Mouse (Mus musculus): ENCODE results near the gene Spast. TPM values are rescaled to one million over a fixed set of nuclear protein-coding genes. Genes with fewer than 3 reads are reported as not detected.

Gene Spast
- polyA plus RNA-seq, 1 experiment from 2014 or later, result 58.9 TPM

DNA sequence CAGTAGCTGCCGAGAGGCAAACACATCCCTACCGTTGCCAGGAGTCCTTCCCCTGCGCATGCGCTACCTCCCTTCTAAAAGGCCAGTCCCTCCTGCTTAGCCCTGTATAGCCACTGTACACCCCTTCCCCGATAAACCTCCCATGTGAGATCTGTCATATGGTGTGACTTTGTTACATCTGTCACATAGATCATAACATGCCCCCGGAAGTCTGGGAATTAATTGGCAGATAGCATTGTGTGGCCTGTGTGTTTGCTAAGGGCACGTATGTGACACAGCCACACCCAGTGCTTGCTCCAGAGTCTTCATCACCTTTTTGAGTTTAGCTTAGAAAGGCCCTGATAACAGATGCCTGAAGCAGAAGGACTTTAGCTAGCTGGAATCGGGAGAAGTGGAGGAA, 91.3 kb downstream of the Spast start:
- ATAC-seq (ENCODE audit: low FRiP score, low TSS enrichment), result no peak

GRCm38 (mm10) chr17:74431481-74431880, 92.7 kb downstream of the Spast start:
- no peak for ATAC-seq (ENCODE audit: low FRiP score, low TSS enrichment)

More for the DNA sequence above, 91.3 kb downstream of the Spast start:
- Histone ChIP-seq H3K27ac (replicated peaks; ENCODE audit: low read depth, low read length) (no peak overlapping the region), H3K4me3 (replicated peaks; ENCODE audit: low read depth, low read length) (no peak overlapping the region), H3K9me3 (ENCODE audit: control insufficient read depth, low read length) (no peaks in the 10 kb centered on the region), H3K36me3 (ENCODE audit: control insufficient read depth, insufficient read depth, low read length) (peaks cover 14% of the 10 kb centered on the region), H3K4me1 (ENCODE audit: control insufficient read depth, insufficient read depth, low read length) (no peaks in the 10 kb centered on the region), H3K4me2 (ENCODE audit: low read length) (no peak overlapping the region), H3K27me3 (ENCODE audit: control insufficient read depth, insufficient read depth, low read length) (no peaks in the 10 kb centered on the region), H3K9ac (replicated peaks; ENCODE audit: low read length) (no peak overlapping the region)
- WGBS, result 89% methylated on average over 8 of the region's 8 CpGs
- no peak for DNase-seq

DNA sequence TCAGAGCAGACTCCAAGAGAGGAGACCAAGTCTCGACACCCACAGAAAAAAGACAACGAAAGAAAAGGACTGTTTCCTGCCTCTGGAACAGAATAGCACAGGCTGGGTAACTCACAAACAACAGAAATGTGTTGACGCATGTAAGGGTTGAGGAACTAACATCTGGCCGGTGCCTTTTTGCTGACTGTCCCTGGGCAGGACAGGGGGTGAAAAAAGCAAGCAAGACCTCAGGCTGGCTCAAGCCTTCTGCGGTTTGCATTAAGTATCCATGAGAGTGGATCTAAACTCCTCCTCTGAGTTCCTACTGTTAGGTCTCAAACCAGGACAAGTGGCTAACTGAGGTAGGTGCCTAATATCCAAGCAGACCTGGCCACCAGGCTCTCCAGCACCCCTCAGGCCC, 93.8 kb downstream of the Spast start:
- Histone ChIP-seq H3K36me3 (ENCODE audit: control insufficient read depth, insufficient read depth, low read length) (no peaks in the 10 kb centered on the region), H3K9me3 (ENCODE audit: control insufficient read depth, low read length) (no peaks in the 10 kb centered on the region), H3K27ac (replicated peaks; ENCODE audit: low read depth, low read length) (no peak overlapping the region), H3K4me3 (replicated peaks; ENCODE audit: low read depth, low read length) (no peak overlapping the region), H3K4me1 (ENCODE audit: control insufficient read depth, insufficient read depth, low read length) (no peaks in the 10 kb centered on the region), H3K27me3 (ENCODE audit: control insufficient read depth, insufficient read depth, low read length) (no peaks in the 10 kb centered on the region), H3K4me2 (ENCODE audit: low read length) (no peak overlapping the region), H3K9ac (replicated peaks; ENCODE audit: low read length) (no peak overlapping the region)
- DNase-seq (no peak), ATAC-seq (ENCODE audit: low FRiP score, low TSS enrichment) (no peak)
- WGBS, result 92% methylated on average over 5 of the region's 5 CpGs

More at GRCm38 (mm10) chr17:74431481-74431880, 92.7 kb downstream of the Spast start:
- Histone ChIP-seq H3K9ac (replicated peaks; ENCODE audit: low read length) (no peak overlapping the region), H3K4me2 (ENCODE audit: low read length) (no peak overlapping the region), H3K9me3 (ENCODE audit: control insufficient read depth, low read length) (no peaks in the 10 kb centered on the region), H3K4me1 (ENCODE audit: control insufficient read depth, insufficient read depth, low read length) (no peaks in the 10 kb centered on the region), H3K36me3 (ENCODE audit: control insufficient read depth, insufficient read depth, low read length) (peaks cover 11% of the 10 kb centered on the region), H3K4me3 (replicated peaks; ENCODE audit: low read depth, low read length) (no peak overlapping the region), H3K27me3 (ENCODE audit: control insufficient read depth, insufficient read depth, low read length) (no peaks in the 10 kb centered on the region), H3K27ac (replicated peaks; ENCODE audit: low read depth, low read length) (no peak overlapping the region)
- DNase-seq, result peak; percentile 14
- 70% methylated on average over 13 of the region's 13 CpGs for WGBS

GRCm38 (mm10) chr17:74437762-74438161, 99.0 kb downstream of the Spast start:
- H3K9me3 ChIP-seq (ENCODE audit: control insufficient read depth, low read length), result no peaks in the 10 kb centered on the region
- no peak overlapping the region for H3K27ac ChIP-seq (replicated peaks; ENCODE audit: low read depth, low read length)
- WGBS, result 87% methylated on average over 9 of the region's 9 CpGs
- H3K27me3 ChIP-seq (ENCODE audit: control insufficient read depth, insufficient read depth, low read length), result no peaks in the 10 kb centered on the region
- H3K4me2 ChIP-seq (ENCODE audit: low read length), result no peak overlapping the region
- H3K36me3 ChIP-seq (ENCODE audit: control insufficient read depth, insufficient read depth, low read length), result no peaks in the 10 kb centered on the region
- H3K9ac ChIP-seq (replicated peaks; ENCODE audit: low read length), result no peak overlapping the region
- no peaks in the 10 kb centered on the region for H3K4me1 ChIP-seq (ENCODE audit: control insufficient read depth, insufficient read depth, low read length)
- H3K4me3 ChIP-seq (replicated peaks; ENCODE audit: low read depth, low read length), result no peak overlapping the region
- no peak for DNase-seq
- ATAC-seq (ENCODE audit: low FRiP score, low TSS enrichment), result no peak

GRCm38 (mm10) chr17:74440486-74440885, 101.7 kb downstream of the Spast start:
- H3K9ac ChIP-seq (replicated peaks; ENCODE audit: low read length), result no peak overlapping the region
- no peak for DNase-seq
- H3K9me3 ChIP-seq (ENCODE audit: control insufficient read depth, low read length), result no peaks in the 10 kb centered on the region
- no peaks in the 10 kb centered on the region for H3K4me1 ChIP-seq (ENCODE audit: control insufficient read depth, insufficient read depth, low read length)
- H3K4me3 ChIP-seq (replicated peaks; ENCODE audit: low read depth, low read length), result no peak overlapping the region
- no peaks in the 10 kb centered on the region for H3K36me3 ChIP-seq (ENCODE audit: control insufficient read depth, insufficient read depth, low read length)
- no peak overlapping the region for H3K27ac ChIP-seq (replicated peaks; ENCODE audit: low read depth, low read length)
- no peak overlapping the region for H3K4me2 ChIP-seq (ENCODE audit: low read length)
- H3K27me3 ChIP-seq (ENCODE audit: control insufficient read depth, insufficient read depth, low read length), result no peaks in the 10 kb centered on the region
- WGBS, result 88% methylated on average over 5 of the region's 5 CpGs
- no peak for ATAC-seq (ENCODE audit: low FRiP score, low TSS enrichment)

Other genes with a start within 250 kb of the Spast start
- 59.3 and 64.0 TPM in 2 replicates for gene Memo1, start 43.5 kb upstream of the Spast start, polyA plus RNA-seq (2014; fragmentation: Nextera tagmentation; extraction: Ambion mirVana)
- 199 and 211 TPM in 2 replicates for gene Dpy30, start 15.0 kb upstream of the Spast start, polyA plus RNA-seq (2014; fragmentation: Nextera tagmentation; extraction: Ambion mirVana)
- 28.4 and 34.6 TPM in 2 replicates for gene Slc30a6, start 56.6 kb downstream of the Spast start, polyA plus RNA-seq (2014; fragmentation: Nextera tagmentation; extraction: Ambion mirVana)
- 0.28 and 0.34 TPM in 2 replicates for gene Nlrc4, start 120.2 kb downstream of the Spast start, polyA plus RNA-seq (2014; fragmentation: Nextera tagmentation; extraction: Ambion mirVana)
- gene Yipf4, start 150.5 kb downstream of the Spast start, polyA plus RNA-seq (2014; fragmentation: Nextera tagmentation; extraction: Ambion mirVana), result 57.8 and 65.4 TPM in 2 replicates
- gene Birc6, start 189.3 kb downstream of the Spast start, polyA plus RNA-seq (2014; fragmentation: Nextera tagmentation; extraction: Ambion mirVana), result 111 and 116 TPM in 2 replicates

Measured in midbrain, embryonic 14.5 days (tissue).